ENCODE assay signal across 18 mouse cellular contexts in the genomic region with DNA sequence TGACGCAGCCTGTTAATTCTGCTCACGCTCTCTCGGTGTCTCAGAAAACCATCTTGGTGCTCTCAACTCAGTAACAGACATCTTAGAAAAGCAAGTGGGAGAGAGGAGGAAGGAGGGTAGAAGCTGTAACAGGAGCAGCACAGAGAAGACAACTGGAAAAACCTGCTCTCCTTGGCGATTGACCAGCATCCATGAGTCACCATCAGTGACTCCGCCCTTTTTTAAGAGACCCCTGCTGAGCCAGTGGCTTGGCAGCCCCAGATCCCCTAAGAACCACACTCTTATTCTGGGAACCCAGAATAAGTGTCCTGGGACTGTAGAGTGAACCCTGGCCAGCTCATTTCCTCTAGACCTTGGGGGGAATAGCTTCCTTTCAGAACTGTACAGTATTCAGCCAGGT. TPM values are rescaled to one million over a fixed set of nuclear protein-coding genes. Genes with fewer than 3 reads are reported as not detected.
DNase-seq lines count a peak whose midpoint lies in the region; ATAC-seq and TF ChIP-seq lines count a peak whose summit lies in the region.
"Had no signal": no experiment of that assay in that cellular context is flagged by ENCODE, and none has a peak within 500 bp of the region (broad histone marks: within the 10 kb centered on the region; RNA-seq: fewer than 3 reads in every experiment).

No protein-coding gene starts in this region.

- H3K9me3 ChIP-seq in intestine, embryonic 14.5 days (ENCODE audit: control insufficient read depth, low read length): no peaks in the 10 kb centered on the region
- H3K9me3 ChIP-seq in intestine, embryonic 16.5 days (ENCODE audit: control insufficient read depth, low read length): no peaks in the 10 kb centered on the region
- H3K9me3 ChIP-seq in lung, embryonic 16.5 days (ENCODE audit: control insufficient read depth, low read length): no peaks in the 10 kb centered on the region
- H3K9me3 ChIP-seq: liver, embryonic 15.5 days; midbrain, embryonic 12.5 days had no signal

- no peaks in the 10 kb centered on the region for H3K36me3 ChIP-seq in intestine, embryonic 14.5 days (ENCODE audit: control insufficient read depth, insufficient read depth, low read length)
- H3K36me3 ChIP-seq in intestine, embryonic 16.5 days (ENCODE audit: control insufficient read depth, insufficient read depth, low read length): no peaks in the 10 kb centered on the region
- no peaks in the 10 kb centered on the region for H3K36me3 ChIP-seq in lung, embryonic 16.5 days (ENCODE audit: control insufficient read depth, insufficient read depth, low read length)
- H3K36me3 ChIP-seq in myocyte (ENCODE audit: control insufficient read depth, insufficient read depth): no peaks in the 10 kb centered on the region
- H3K36me3 ChIP-seq: liver, embryonic 15.5 days; midbrain, embryonic 12.5 days had no signal

- no peaks in the 10 kb centered on the region for H3K4me1 ChIP-seq in intestine, embryonic 14.5 days (replicated peaks; ENCODE audit: control insufficient read depth, insufficient read depth, low read length)
- H3K4me1 ChIP-seq in intestine, embryonic 16.5 days (ENCODE audit: control insufficient read depth, insufficient read depth, low read length): no peaks in the 10 kb centered on the region
- H3K4me1 ChIP-seq in lung, embryonic 16.5 days (replicated peaks; ENCODE audit: control insufficient read depth, insufficient read depth, low read length): peaks cover 3% of the 10 kb centered on the region; the same call in 1 of the 2 replicates
- H3K4me1 ChIP-seq: liver, embryonic 15.5 days; midbrain, embryonic 12.5 days had no signal

- no peak for TF ChIP-seq POLR2A in myocyte (IDR thresholded peaks at IDR 0.05; ENCODE audit: insufficient read length, low read depth)

- no peak overlapping the region for H3K27ac ChIP-seq in intestine, embryonic 14.5 days (ENCODE audit: low read depth)
- no peak overlapping the region for H3K27ac ChIP-seq in intestine, embryonic 16.5 days (ENCODE audit: low read length)
- H3K27ac ChIP-seq in lung, embryonic 16.5 days (ENCODE audit: low read length): no peak overlapping the region
- H3K27ac ChIP-seq: heart, adult 2 months; liver, embryonic 15.5 days; midbrain, embryonic 12.5 days had no signal

- no peak for ATAC-seq in intestine, embryonic 14.5 days (replicated peaks; ENCODE audit: low FRiP score, low TSS enrichment, low read depth)
- ATAC-seq in intestine, embryonic 16.5 days: no peak
- ATAC-seq in lung, embryonic 16.5 days (ENCODE audit: low read depth): peak; percentile 39; the same call in 1 of the 2 replicates
- ATAC-seq: forebrain, embryonic 16.5 days; hindbrain, embryonic 16.5 days had no signal

- H3K9ac ChIP-seq in intestine, embryonic 14.5 days (ENCODE audit: low read length): no peak overlapping the region
- H3K9ac ChIP-seq in intestine, embryonic 16.5 days (ENCODE audit: low read depth, low read length): no peak overlapping the region
- H3K9ac ChIP-seq in lung, embryonic 16.5 days (ENCODE audit: low read length): no peak overlapping the region; the same call in 1 of the 2 replicates
- H3K9ac ChIP-seq: liver, embryonic 15.5 days; midbrain, embryonic 12.5 days had no signal

- no peaks in the 10 kb centered on the region for H3K79me2 ChIP-seq in myocyte (ENCODE audit: control insufficient read depth, insufficient read depth)

- 61% methylated on average over 5 of the region's 5 CpGs for WGBS in intestine, embryonic 14.5 days
- WGBS in intestine, embryonic 16.5 days: 45% methylated on average over 5 of the region's 5 CpGs
- WGBS in lung, embryonic 16.5 days: 38% methylated on average over 5 of the region's 5 CpGs

- no peak overlapping the region for H3K4me2 ChIP-seq in intestine, embryonic 14.5 days (ENCODE audit: low read length)
- H3K4me2 ChIP-seq in intestine, embryonic 16.5 days (ENCODE audit: low read depth, low read length): no peak overlapping the region
- H3K4me2 ChIP-seq in lung, embryonic 16.5 days (ENCODE audit: low read depth, low read length): peak overlapping the region; percentile 24; the same call in 1 of the 2 replicates
- peak overlapping the region; percentile 24 for H3K4me2 ChIP-seq in myocyte (ENCODE audit: low read depth)
- H3K4me2 ChIP-seq: liver, embryonic 15.5 days; midbrain, embryonic 12.5 days had no signal

- H3ac ChIP-seq in myocyte (ENCODE audit: control insufficient read depth, insufficient read length): no peak overlapping the region

- H3K27me3 ChIP-seq in intestine, embryonic 14.5 days (replicated peaks; ENCODE audit: control insufficient read depth, insufficient read depth, low read length): no peaks in the 10 kb centered on the region
- H3K27me3 ChIP-seq in intestine, embryonic 16.5 days (replicated peaks; ENCODE audit: control insufficient read depth, insufficient read depth, low read length): no peaks in the 10 kb centered on the region
- no peaks in the 10 kb centered on the region for H3K27me3 ChIP-seq in lung, embryonic 16.5 days (ENCODE audit: control insufficient read depth, insufficient read depth, low read depth, low read length)
- H3K27me3 ChIP-seq in myocyte (ENCODE audit: control insufficient read depth, insufficient read depth, insufficient read length): no peaks in the 10 kb centered on the region
- H3K27me3 ChIP-seq: liver, embryonic 15.5 days; midbrain, embryonic 12.5 days had no signal

- DNase-seq in intestine, embryonic 14.5 days (ENCODE audit: low spot score): peak; percentile 45
- DNase-seq in lung, postnatal 4 days: no peak
- peak; percentile 64 for DNase-seq in NIH3T3 (ENCODE audit: low read depth)
- DNase-seq in layer of hippocampus, postnatal 25 days (ENCODE audit: extremely low spot score in 1 of 2, low spot score in 1 of 2): no peak
- DNase-seq: cerebellum, postnatal 36 days; heart, adult 2 months; heart, postnatal 14 days; right cerebral cortex, postnatal 25 days had no signal

- H3K4me3 ChIP-seq in intestine, embryonic 14.5 days (ENCODE audit: low read depth, low read length): no peak overlapping the region
- H3K4me3 ChIP-seq in intestine, embryonic 16.5 days (ENCODE audit: low read length): no peak overlapping the region
- H3K4me3 ChIP-seq in lung, embryonic 16.5 days (ENCODE audit: low read length): no peak overlapping the region
- no peak overlapping the region for H3K4me3 ChIP-seq in myocyte
- H3K4me3 ChIP-seq: heart, adult 2 months; liver, embryonic 15.5 days; midbrain, embryonic 12.5 days had no signal

TF ChIP-seq in myocyte, 11 proteins besides CTCF, POLR2A, EP300 and RAD21:
- TF ChIP-seq E2F4 (IDR thresholded peaks at IDR 0.05; ENCODE audit: insufficient read depth) (no peak), TCF3 (IDR thresholded peaks at IDR 0.05; ENCODE audit: insufficient read length, low read depth) (no peak), MAX (IDR thresholded peaks at IDR 0.05; ENCODE audit: low read depth) (no peak), REST (IDR thresholded peaks at IDR 0.05; ENCODE audit: insufficient read depth, insufficient read length) (no peak), USF1 (IDR thresholded peaks at IDR 0.05; ENCODE audit: low read depth) (no peak), POLR2AphosphoS2 (IDR thresholded peaks at IDR 0.05; ENCODE audit: insufficient read length, low read depth) (no peak), CEBPB (IDR thresholded peaks at IDR 0.05; ENCODE audit: insufficient read depth, poor library complexity, severe bottlenecking) (no peak)
TF ChIP-seq in myocyte: peak in this region for 0.

RNA-seq across cellular contexts. Expression of a gene that starts 11.1 kb away (rescaled TPM):
- 2.9 and 3.1 TPM in 2 replicates for polyA plus RNA-seq in intestine, embryonic 14.5 days (2014; fragmentation: Nextera tagmentation; extraction: Ambion mirVana)
- polyA plus RNA-seq in intestine, embryonic 16.5 days (2015; fragmentation: Nextera tagmentation; extraction: Ambion mirVana): 3.5 and 5.2 TPM in 2 replicates
- polyA plus RNA-seq in lung, embryonic 16.5 days (2015; fragmentation: Nextera tagmentation; extraction: Ambion mirVana): 5.0 and 5.4 TPM in 2 replicates
- 0.04 TPM for polyA plus RNA-seq in myocyte (2012; fragmentation: generic; extraction: Trizol)
- not detected for total RNA-seq in layer of hippocampus, postnatal 25 days (2021)
- total RNA-seq: gastrocnemius, adult 8-10 months; heart, adult 2 months; heart, postnatal 14 days; layer of hippocampus, adult 18-20 months had no signal
- polyA plus RNA-seq: C2C12; forebrain, embryonic 16.5 days had no signal

Comparison
In these comparisons a context has a peak if more than half of its experiments do, and no peak if none do; other contexts are left out.
1. DNase-seq: peak in intestine, embryonic 14.5 days (single experiment) and NIH3T3 (single experiment); none in lung, postnatal 4 days (0 of 2) and layer of hippocampus, postnatal 25 days (0 of 2).
2. H3K4me2 ChIP-seq: peak in lung, embryonic 16.5 days (single experiment) and myocyte (single experiment); none in intestine, embryonic 14.5 days (single experiment) and intestine, embryonic 16.5 days (single experiment).